Mouse (Mus musculus): ENCODE measurements at regions not wholly inside any gene's neighbourhood (a gene's known extent, or its start where the extent isn't known, plus 50 kb on each side); places are given as distances from the start of the nearest gene placed in this dataset.

GRCm38 (mm10) chr4:12628702-12629374, 457.0 kb upstream of the Fam92a start:
- in situ Hi-C loops (cut with MseI, MboI): no loop called here

GRCm38 (mm10) chr4:12627158-12627871, 455.5 kb upstream of the Fam92a start:
- in situ Hi-C loops (cut with MseI, MboI): no loop called here

- in situ Hi-C loops (cut with MseI, MboI): no loop called here
Measured at GRCm38 (mm10) chr4:12620756-12621270, 449.0 kb upstream of the Fam92a start.

- in situ Hi-C loops (cut with MseI, MboI): no loop called here
Measured at GRCm38 (mm10) chr4:12620059-12620755, 448.4 kb upstream of the Fam92a start.

GRCm38 (mm10) chr4:12616665-12617064, 444.9 kb upstream of the Fam92a start:
- in situ Hi-C loops (cut with MseI, MboI): no loop called here

GRCm38 (mm10) chr4:12611511-12611910, 439.7 kb upstream of the Fam92a start:
- in situ Hi-C loops (cut with MseI, MboI): no loop called here

- in situ Hi-C loops (cut with MseI, MboI): no loop called here
Measured at GRCm38 (mm10) chr4:12601165-12601919, 429.5 kb upstream of the Fam92a start.

- in situ Hi-C loops (cut with MseI, MboI): no loop called here
Measured at GRCm38 (mm10) chr4:12595801-12596515, 424.1 kb upstream of the Fam92a start.

GRCm38 (mm10) chr4:12592973-12593372, 421.2 kb upstream of the Fam92a start:
- in situ Hi-C loops (cut with MseI, MboI): no loop called here

- in situ Hi-C loops (cut with MseI, MboI): no loop called here
Measured at GRCm38 (mm10) chr4:12578102-12578501, 406.3 kb upstream of the Fam92a start.

GRCm38 (mm10) chr4:12571881-12572280, 400.1 kb upstream of the Fam92a start:
- in situ Hi-C loops (cut with MseI, MboI): no loop called here

- in situ Hi-C loops (cut with MseI, MboI): no loop called here
Measured at GRCm38 (mm10) chr4:12570689-12571088, 398.9 kb upstream of the Fam92a start.

GRCm38 (mm10) chr4:12567643-12568042, 395.8 kb upstream of the Fam92a start:
- in situ Hi-C loops (cut with MseI, MboI): no loop called here

GRCm38 (mm10) chr4:12563016-12563415, 391.2 kb upstream of the Fam92a start:
- in situ Hi-C loops (cut with MseI, MboI): no loop called here

- in situ Hi-C loops (cut with MseI, MboI): no loop called here
Measured at GRCm38 (mm10) chr4:12560546-12560945, 388.7 kb upstream of the Fam92a start.

- in situ Hi-C loops (cut with MseI, MboI): no loop called here
Measured at GRCm38 (mm10) chr4:12560015-12560414, 388.2 kb upstream of the Fam92a start.

GRCm38 (mm10) chr4:12557105-12557504, 385.3 kb upstream of the Fam92a start:
- in situ Hi-C loops (cut with MseI, MboI): no loop called here

- in situ Hi-C loops (cut with MseI, MboI): loop anchor here in 1 of 2 experiments (25.0 kb wide), 1 partner anchor 312 kb away; no protein-coding TSS in a partner anchor
Measured at GRCm38 (mm10) chr4:12549265-12549664, 377.4 kb upstream of the Fam92a start.

GRCm38 (mm10) chr4:12543906-12544305, 372.1 kb upstream of the Fam92a start:
- in situ Hi-C loops (cut with MseI, MboI): loop anchor here in 1 of 2 experiments (25.0 kb wide), 1 partner anchor 307 kb away; no protein-coding TSS in a partner anchor

- in situ Hi-C loops (cut with MseI, MboI): loop anchor here in 1 of 2 experiments (25.0 kb wide), 1 partner anchor 304 kb away; no protein-coding TSS in a partner anchor
Measured at GRCm38 (mm10) chr4:12541508-12541907, 369.7 kb upstream of the Fam92a start.

All from mouse trophoblast stem cell (cell line).